In the genomic region with DNA sequence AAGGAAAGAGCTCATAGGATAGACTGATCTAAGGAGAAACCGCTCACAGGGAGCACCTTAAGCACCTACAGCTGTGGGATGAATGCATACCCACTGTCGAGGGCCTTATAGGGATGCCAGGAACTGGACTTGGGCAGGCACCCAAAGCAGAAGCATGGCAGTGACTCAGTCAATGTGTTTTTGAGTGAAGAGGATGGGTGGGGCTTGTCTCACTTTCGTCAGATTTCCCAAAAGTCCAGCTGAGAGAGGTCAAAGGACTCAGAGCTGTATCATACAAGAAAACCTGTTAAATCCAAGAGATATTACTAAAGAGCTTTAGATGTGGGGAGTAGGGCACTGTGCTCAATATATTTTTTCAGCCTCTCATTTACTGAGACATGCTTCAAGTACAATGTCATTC, we compare ENCODE assay signal across 8 mouse cellular contexts.
DNase-seq lines count a peak whose midpoint lies in the region; ATAC-seq and TF ChIP-seq lines count a peak whose summit lies in the region.

No protein-coding gene starts in this region.

- H3K36me3 ChIP-seq in megakaryocyte, embryonic 14.5 days (replicated peaks; ENCODE audit: low read length): peaks cover 19% of the 10 kb centered on the region
- no peaks in the 10 kb centered on the region for H3K36me3 ChIP-seq in forebrain, embryonic 16.5 days (ENCODE audit: control insufficient read depth, insufficient read depth)
- H3K36me3 ChIP-seq in thymus, adult 2 months (ENCODE audit: control insufficient read depth, insufficient read depth, low read length): no peaks in the 10 kb centered on the region

- no peak for TF ChIP-seq POLR2A in thymus, adult 2 months (IDR thresholded peaks at IDR 0.05; ENCODE audit: control insufficient read depth, extremely low read depth, insufficient read depth, low read length, poor library complexity)

- peak overlapping the region; percentile 94 for H3K4me3 ChIP-seq in megakaryocyte, embryonic 14.5 days (replicated peaks)
- H3K4me3 ChIP-seq in forebrain, embryonic 16.5 days (replicated peaks; ENCODE audit: low read length): no peak overlapping the region
- no peak overlapping the region for H3K4me3 ChIP-seq in thymus, adult 2 months (ENCODE audit: control insufficient read depth, insufficient read depth, low read length)

- no peak overlapping the region for H3K9ac ChIP-seq in forebrain, embryonic 16.5 days (replicated peaks; ENCODE audit: low read depth, low read length)

- DNase-seq in spleen, postnatal 36 days (ENCODE audit: low spot score in 2 of 2): peak; percentile 51 to 54
- no peak for DNase-seq in spleen, adult 12 weeks (ENCODE audit: low spot score)
- peak; percentile 76 for DNase-seq in fibroblast of lung, adult 2 months (ENCODE audit: low read depth)
- DNase-seq in kidney, postnatal 10 days: peak; percentile 43
- DNase-seq in thymus, adult 2 months: no peak
- DNase-seq in frontal cortex, adult 2 months (ENCODE audit: extremely low spot score in 1 of 2, low spot score in 1 of 2): no peak

- ATAC-seq in forebrain, embryonic 16.5 days: no peak

- no peaks in the 10 kb centered on the region for H3K27me3 ChIP-seq in megakaryocyte, embryonic 14.5 days (replicated peaks)
- H3K27me3 ChIP-seq in forebrain, embryonic 16.5 days (replicated peaks; ENCODE audit: control insufficient read depth, insufficient read depth, low read length): no peaks in the 10 kb centered on the region
- H3K27me3 ChIP-seq in thymus, adult 2 months (ENCODE audit: control insufficient read depth, insufficient read depth, low read length): no peaks in the 10 kb centered on the region

- no peak overlapping the region for H3K4me2 ChIP-seq in forebrain, embryonic 16.5 days (ENCODE audit: low read length)

- peaks cover 73% of the 10 kb centered on the region for H3K4me1 ChIP-seq in megakaryocyte, embryonic 14.5 days
- H3K4me1 ChIP-seq in forebrain, embryonic 16.5 days (replicated peaks; ENCODE audit: control insufficient read depth, insufficient read depth, low read length): peaks cover 10% of the 10 kb centered on the region
- peaks cover 10% of the 10 kb centered on the region for H3K4me1 ChIP-seq in thymus, adult 2 months (replicated peaks; ENCODE audit: control insufficient read depth, insufficient read depth, low read length)

- WGBS in forebrain, embryonic 16.5 days: 71% methylated on average over 3 of the region's 3 CpGs
- 72% methylated on average over 3 of the region's 3 CpGs for WGBS in thymus, adult 2 months

- TF ChIP-seq CTCF in thymus, adult 2 months (IDR thresholded peaks at IDR 0.05; ENCODE audit: borderline replicate concordance, control insufficient read depth, extremely low read depth, insufficient read depth, low read length, poor library complexity): no peak

- H3K9me3 ChIP-seq in megakaryocyte, embryonic 14.5 days: no peaks in the 10 kb centered on the region
- no peaks in the 10 kb centered on the region for H3K9me3 ChIP-seq in forebrain, embryonic 16.5 days (ENCODE audit: control insufficient read depth, low read length)

- no peak overlapping the region for H3K27ac ChIP-seq in forebrain, embryonic 16.5 days (ENCODE audit: low read length)
- no peak overlapping the region for H3K27ac ChIP-seq in thymus, adult 2 months (ENCODE audit: control insufficient read depth, insufficient read depth, low read length)

Comparison
In these comparisons a context has a peak if more than half of its experiments do, and no peak if none do; other contexts are left out.
1. DNase-seq: peak in spleen, postnatal 36 days (2 of 2), fibroblast of lung, adult 2 months (single experiment) and kidney, postnatal 10 days (single experiment); none in spleen, adult 12 weeks (single experiment), thymus, adult 2 months (single experiment) and frontal cortex, adult 2 months (0 of 2).